Mouse (Mus musculus) heart, embryonic 10.5 days (tissue): ENCODE data around the gene Srsf1. TPM values are rescaled to one million over a fixed set of nuclear protein-coding genes. Genes with fewer than 3 reads are reported as not detected.

Source experiments
- DNase-seq: peaks from one replicate; pipeline ENCODE4 v3.0.0-alpha.2; 2017; ENCODE audit warnings: low spot score
- H3K27ac ChIP-seq: fragments of 300-500 bp; sonication (generic); 2 replicates; pipeline ENCODE4 v1.5.1; 2016; ENCODE audit warnings: mild to moderate bottlenecking
- H3K27me3 ChIP-seq: fragments of 300-500 bp; sonication (generic); 2 replicates; pipeline ENCODE4 v1.6.1; 2016; ENCODE audit warnings: mild to moderate bottlenecking; ENCODE audit not compliant: poor library complexity, insufficient read depth, severe bottlenecking
- H3K36me3 ChIP-seq: fragments of 300-500 bp; sonication (generic); 2 replicates; pipeline ENCODE4 v1.6.1; 2016; ENCODE audit warnings: mild to moderate bottlenecking, moderate library complexity
- H3K4me1 ChIP-seq: fragments of 300-500 bp; sonication (generic); 2 replicates; pipeline ENCODE4 v1.6.1; 2016; ENCODE audit warnings: mild to moderate bottlenecking
- H3K4me3 ChIP-seq: fragments of 300-500 bp; sonication (generic); 2 replicates; pipeline ENCODE4 v1.5.1; 2016; ENCODE audit warnings: mild to moderate bottlenecking, moderate library complexity
- H3K9me3 ChIP-seq: fragments of 300-500 bp; sonication (generic); 2 replicates; pipeline ENCODE4 v1.6.1; 2016; ENCODE audit warnings: mild to moderate bottlenecking, moderate library complexity
- WGBS: fragments of 180-500 bp; shearing (Covaris S2); methylation state at CpG from one replicate; pipeline ENCODE4 v1.1.7; 2016; 5-methylcytosine and 5-hydroxymethylcytosine counted together
- polyA plus RNA-seq: library from polyadenylated mRNA; unstranded; fragments of >200 nt; fragmentation: Nextera tagmentation; extraction: Ambion mirVana; gene quantifications from 2 replicates; pipeline ENCODE4 v1.2.1, GENCODE M21; 2016

The Srsf1 gene
- polyA plus RNA-seq, 1 experiment from 2014 or later, result 306 TPM

- DNase-seq, result no peak
- peaks cover 38% of the 10 kb centered on the region for H3K36me3 ChIP-seq
- peak overlapping the region; percentile 98 for H3K4me3 ChIP-seq
- 63% methylated on average over 17 of the region's 17 CpGs for WGBS
- H3K4me1 ChIP-seq, result peaks cover 16% of the 10 kb centered on the region
- H3K27ac ChIP-seq, result peak overlapping the region; percentile 100
- no peaks in the 10 kb centered on the region for H3K27me3 ChIP-seq
- no peaks in the 10 kb centered on the region for H3K9me3 ChIP-seq
These were observed 743 bp upstream of the Srsf1 start for GRCm38 (mm10) chr11:88046323-88046937.

DNA sequence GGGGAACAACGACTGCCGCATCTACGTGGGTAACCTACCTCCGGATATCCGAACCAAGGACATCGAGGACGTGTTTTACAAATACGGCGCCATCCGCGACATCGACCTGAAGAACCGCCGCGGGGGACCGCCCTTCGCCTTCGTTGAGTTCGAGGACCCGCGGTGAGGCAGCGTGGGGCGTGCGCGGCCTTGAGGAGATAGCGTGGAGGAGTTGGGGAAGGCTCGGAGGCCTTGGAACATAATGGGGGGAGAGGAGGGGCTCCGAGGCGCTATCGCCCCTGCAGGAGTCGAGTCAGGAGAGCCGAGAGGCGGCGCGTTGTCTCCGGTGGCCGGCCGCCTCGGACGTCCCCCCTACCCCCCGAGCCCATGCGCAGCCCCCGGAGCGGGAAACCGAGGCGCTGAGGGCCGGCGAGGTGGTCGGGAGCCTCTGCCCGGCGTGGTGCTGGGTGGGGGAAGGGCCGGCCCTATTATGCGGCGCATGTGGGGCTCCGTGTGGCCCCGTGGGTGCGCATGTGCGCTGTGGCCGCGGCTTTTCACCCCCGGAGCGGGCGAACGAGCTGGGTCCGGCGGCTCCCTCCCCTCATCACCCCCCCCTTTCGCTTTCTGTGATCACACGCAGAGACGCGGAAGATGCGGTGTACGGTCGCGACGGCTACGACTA, 828 bp downstream of the Srsf1 start:
- peaks cover 16% of the 10 kb centered on the region for H3K4me1 ChIP-seq
- WGBS, result under 1% methylated on average over 69 of the region's 76 CpGs
- H3K27ac ChIP-seq, result peak overlapping the region; percentile 100
- peaks cover 44% of the 10 kb centered on the region for H3K36me3 ChIP-seq
- no peaks in the 10 kb centered on the region for H3K9me3 ChIP-seq
- peak overlapping the region; percentile 98 for H3K4me3 ChIP-seq
- DNase-seq, result peak; percentile 87
- H3K27me3 ChIP-seq, result no peaks in the 10 kb centered on the region

- no peak for DNase-seq
- H3K27ac ChIP-seq, result peak overlapping the region; percentile 100
- no peaks in the 10 kb centered on the region for H3K9me3 ChIP-seq
- peak overlapping the region; percentile 98 for H3K4me3 ChIP-seq
- H3K27me3 ChIP-seq, result no peaks in the 10 kb centered on the region
- peaks cover 51% of the 10 kb centered on the region for H3K36me3 ChIP-seq
- 31% methylated on average over 26 of the region's 26 CpGs for whole genome bisulfite sequencing
- peaks cover 16% of the 10 kb centered on the region for H3K4me1 ChIP-seq
These were observed 1.9 kb downstream of the Srsf1 start for GRCm38 (mm10) chr11:88048961-88049670.

GRCm38 (mm10) chr11:88049732-88050131, 2.6 kb downstream of the Srsf1 start:
- H3K4me3 ChIP-seq, result peak overlapping the region; percentile 98
- DNase-seq, result no peak
- H3K27ac ChIP-seq, result no peak overlapping the region
- peaks cover 16% of the 10 kb centered on the region for H3K4me1 ChIP-seq
- H3K36me3 ChIP-seq, result peaks cover 51% of the 10 kb centered on the region
- H3K27me3 ChIP-seq, result no peaks in the 10 kb centered on the region
- H3K9me3 ChIP-seq, result no peaks in the 10 kb centered on the region

GRCm38 (mm10) chr11:88052638-88053037, 5.5 kb downstream of the Srsf1 start:
- WGBS, result 88% methylated on average over 4 of the region's 4 CpGs
- no peak overlapping the region for H3K27ac ChIP-seq
- no peaks in the 10 kb centered on the region for H3K27me3 ChIP-seq
- no peak overlapping the region for H3K4me3 ChIP-seq
- peaks cover 51% of the 10 kb centered on the region for H3K36me3 ChIP-seq
- DNase-seq, result no peak
- no peaks in the 10 kb centered on the region for H3K9me3 ChIP-seq
- peaks cover 12% of the 10 kb centered on the region for H3K4me1 ChIP-seq

DNA sequence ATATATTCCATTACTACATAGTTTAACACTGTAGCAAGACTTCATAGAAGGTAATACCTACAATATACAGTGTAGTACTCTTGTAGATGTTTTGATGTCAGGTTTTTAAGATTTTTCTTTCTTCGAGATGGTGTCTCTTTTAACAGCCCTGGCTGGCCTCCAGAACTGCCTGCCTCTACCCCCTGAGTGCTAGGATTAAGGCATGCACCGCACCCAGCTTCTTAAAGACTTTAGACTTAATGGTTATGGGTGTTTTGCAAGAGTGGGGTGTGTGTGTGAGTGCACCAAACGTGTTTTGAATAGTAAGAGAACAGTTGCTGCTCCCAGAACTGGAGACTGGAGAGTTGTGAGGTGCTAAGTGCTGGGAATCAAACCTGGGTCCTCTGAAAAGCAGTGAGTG, 6.6 kb downstream of the Srsf1 start:
- WGBS, result 68% methylated on average over 3 of the region's 3 CpGs
- no peak overlapping the region for H3K27ac ChIP-seq

GRCm38 (mm10) chr11:88054589-88054988, 7.4 kb downstream of the Srsf1 start:
- Histone ChIP-seq H3K4me1 (peaks cover 7% of the 10 kb centered on the region), H3K27me3 (no peaks in the 10 kb centered on the region), H3K9me3 (no peaks in the 10 kb centered on the region), H3K36me3 (peaks cover 43% of the 10 kb centered on the region), H3K4me3 (no peak overlapping the region), H3K27ac (no peak overlapping the region)
- DNase-seq, result no peak
- 84% methylated on average over 1 of the region's 1 CpGs for WGBS

More for the DNA sequence above, 6.6 kb downstream of the Srsf1 start:
- peaks cover 51% of the 10 kb centered on the region for H3K36me3 ChIP-seq
- no peaks in the 10 kb centered on the region for H3K9me3 ChIP-seq
- DNase-seq, result no peak
- no peak overlapping the region for H3K4me3 ChIP-seq
- peaks cover 12% of the 10 kb centered on the region for H3K4me1 ChIP-seq
- H3K27me3 ChIP-seq, result no peaks in the 10 kb centered on the region

- Histone ChIP-seq H3K36me3 (peaks cover 31% of the 10 kb centered on the region), H3K4me3 (no peak overlapping the region), H3K27ac (no peak overlapping the region), H3K4me1 (no peaks in the 10 kb centered on the region; the same call in 1 of the 2 replicates), H3K9me3 (no peaks in the 10 kb centered on the region), H3K27me3 (no peaks in the 10 kb centered on the region)
- 87% methylated on average over 2 of the region's 2 CpGs for WGBS
- no peak for DNase-seq
These were observed 8.6 kb downstream of the Srsf1 start for GRCm38 (mm10) chr11:88055777-88056176.

DNA sequence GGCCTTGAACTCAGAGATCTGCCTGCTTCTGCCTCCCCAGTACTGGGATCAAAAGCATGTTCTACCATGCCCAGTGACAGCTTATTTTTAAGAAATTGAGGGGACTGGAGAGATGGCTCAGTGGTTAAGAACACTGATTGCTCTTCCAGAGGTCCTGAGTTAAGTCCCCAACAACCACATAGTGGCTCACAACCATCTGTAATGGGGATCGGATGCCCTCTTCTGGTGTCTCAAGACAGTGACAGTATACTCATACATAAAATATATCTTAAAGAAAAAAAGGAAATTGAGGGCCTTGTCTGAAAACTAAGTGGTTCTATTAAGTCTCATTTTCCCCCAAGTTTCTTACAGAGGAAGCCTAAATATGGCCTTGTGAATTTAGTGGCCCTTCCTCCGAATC, 10.6 kb downstream of the Srsf1 start:
- Histone ChIP-seq H3K4me1 (no peaks in the 10 kb centered on the region), H3K9me3 (no peaks in the 10 kb centered on the region), H3K36me3 (peaks cover 11% of the 10 kb centered on the region), H3K27me3 (no peaks in the 10 kb centered on the region), H3K4me3 (no peak overlapping the region), H3K27ac (no peak overlapping the region)
- DNase-seq, result no peak
- 66% methylated on average over 2 of the region's 2 CpGs for WGBS

GRCm38 (mm10) chr11:88059141-88059540, 12.0 kb downstream of the Srsf1 start:
- 46% methylated on average over 2 of the region's 2 CpGs for WGBS
- DNase-seq, result no peak
- H3K27ac ChIP-seq, result no peak overlapping the region
- H3K9me3 ChIP-seq, result no peaks in the 10 kb centered on the region
- no peaks in the 10 kb centered on the region for H3K4me1 ChIP-seq
- no peaks in the 10 kb centered on the region for H3K36me3 ChIP-seq
- no peaks in the 10 kb centered on the region for H3K27me3 ChIP-seq
- no peak overlapping the region for H3K4me3 ChIP-seq

DNA sequence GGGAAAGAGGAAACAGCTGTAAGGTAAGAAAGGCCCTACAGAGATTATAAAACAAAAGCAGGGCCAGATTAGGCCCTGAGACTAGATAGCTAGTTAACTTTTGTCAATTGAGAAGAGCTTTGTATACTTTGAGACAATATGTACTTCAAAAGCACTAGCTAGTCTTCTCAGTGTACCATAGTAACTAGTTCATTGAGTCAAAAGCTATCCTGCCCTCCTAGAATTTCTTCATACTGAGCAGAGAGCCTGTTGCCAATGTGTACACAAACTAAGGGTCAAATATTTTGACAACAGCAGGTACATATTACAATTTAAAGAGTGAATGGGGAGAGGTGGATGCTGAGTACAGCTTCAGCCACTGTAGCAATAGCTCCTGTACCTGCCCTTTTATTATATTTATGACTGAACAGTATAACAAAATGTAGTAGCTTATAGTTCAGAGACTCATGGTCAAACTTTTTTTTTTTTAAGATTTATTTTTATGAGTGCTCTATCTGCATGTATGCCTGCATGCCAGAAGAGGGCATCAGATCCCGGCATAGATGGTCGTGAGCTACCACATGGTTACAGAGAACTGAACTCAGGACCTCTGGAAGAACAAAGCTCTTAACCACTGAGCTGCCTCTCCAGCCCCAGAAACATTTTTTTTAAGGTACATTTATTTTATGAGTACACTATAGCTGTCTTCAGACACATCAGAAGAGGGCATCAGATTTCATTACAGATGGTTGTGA, 14.9 kb downstream of the Srsf1 start:
- 0 out of 2 replicates have a peak, but pooled peaks cover under 1% of the 10 kb centered on the region for H3K4me1 ChIP-seq
- WGBS, result 76% methylated on average over 2 of the region's 2 CpGs

DNA sequence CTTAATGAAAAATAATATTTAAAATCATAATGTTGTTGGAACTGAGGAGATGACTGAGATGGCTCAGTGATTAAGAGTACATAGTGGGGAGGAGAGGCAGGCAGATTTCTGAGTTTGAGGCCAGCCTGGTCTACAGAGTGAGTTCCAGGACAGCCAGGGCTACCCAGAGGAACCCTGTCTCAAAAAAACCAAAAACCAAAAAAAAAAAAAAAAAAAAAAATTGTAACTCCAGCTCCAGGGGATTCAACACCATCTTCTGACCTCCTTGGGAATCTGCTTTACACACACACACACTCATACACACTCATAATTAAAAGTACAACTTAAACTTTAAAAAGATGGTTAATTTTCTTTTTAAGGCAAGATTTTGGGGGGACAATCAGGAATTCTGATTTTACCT, 18.6 kb downstream of the Srsf1 start:
- Histone ChIP-seq H3K27me3 (no peaks in the 10 kb centered on the region), H3K9me3 (no peaks in the 10 kb centered on the region), H3K36me3 (no peaks in the 10 kb centered on the region), H3K4me1 (peaks cover 15% of the 10 kb centered on the region), H3K4me3 (no peak overlapping the region), H3K27ac (no peak overlapping the region)
- DNase-seq, result no peak

More for the DNA sequence above, 14.9 kb downstream of the Srsf1 start:
- no peak overlapping the region for H3K4me3 ChIP-seq
- H3K27me3 ChIP-seq, result no peaks in the 10 kb centered on the region
- no peaks in the 10 kb centered on the region for H3K9me3 ChIP-seq
- no peak overlapping the region for H3K27ac ChIP-seq
- H3K36me3 ChIP-seq, result no peaks in the 10 kb centered on the region
- no peak for DNase-seq

- Histone ChIP-seq H3K27ac (peak overlapping the region; percentile 99), H3K27me3 (no peaks in the 10 kb centered on the region), H3K36me3 (no peaks in the 10 kb centered on the region), H3K4me3 (peak overlapping the region; percentile 97), H3K4me1 (peaks cover 29% of the 10 kb centered on the region), H3K9me3 (no peaks in the 10 kb centered on the region)
- DNase-seq, result no peak
- WGBS, result 2% methylated on average over 8 of the region's 8 CpGs
These were observed 20.0 kb downstream of the Srsf1 start for GRCm38 (mm10) chr11:88067191-88067585.
